Mouse (Mus musculus): ENCODE data around the gene Med16.
A peak's percentile ranks its signal among the peaks of the same experiment; 100 is the strongest.

The Med16 gene

DNA sequence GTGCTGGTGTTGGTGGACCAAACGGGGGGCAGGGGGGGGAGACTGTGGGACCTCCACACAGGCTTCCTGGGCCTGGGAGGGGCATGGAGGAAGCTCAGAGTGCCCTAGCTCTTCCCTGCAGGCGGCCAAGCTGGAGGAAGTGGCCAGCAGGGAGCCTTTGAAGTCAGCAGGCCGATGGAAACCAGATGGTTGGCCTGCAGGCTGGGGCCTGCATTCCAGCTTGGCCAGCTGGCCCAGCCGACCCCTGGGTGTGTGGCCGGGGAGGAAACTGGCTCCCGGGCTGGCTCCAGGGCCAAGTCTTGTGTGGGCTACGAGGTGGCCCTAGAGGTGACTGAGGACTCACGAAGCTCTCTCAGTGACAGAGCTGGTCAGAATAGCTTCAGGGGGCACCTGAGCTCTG, 24.0 kb upstream of the Med16 start:
- peak; percentile 84 for DNase-seq

GRCm38 (mm10) chr10:79931797-79932196, 23.1 kb upstream of the Med16 start:
- DNase-seq: no peak

GRCm38 (mm10) chr10:79930826-79931186, 22.1 kb upstream of the Med16 start:
- no peak for DNase-seq

DNA sequence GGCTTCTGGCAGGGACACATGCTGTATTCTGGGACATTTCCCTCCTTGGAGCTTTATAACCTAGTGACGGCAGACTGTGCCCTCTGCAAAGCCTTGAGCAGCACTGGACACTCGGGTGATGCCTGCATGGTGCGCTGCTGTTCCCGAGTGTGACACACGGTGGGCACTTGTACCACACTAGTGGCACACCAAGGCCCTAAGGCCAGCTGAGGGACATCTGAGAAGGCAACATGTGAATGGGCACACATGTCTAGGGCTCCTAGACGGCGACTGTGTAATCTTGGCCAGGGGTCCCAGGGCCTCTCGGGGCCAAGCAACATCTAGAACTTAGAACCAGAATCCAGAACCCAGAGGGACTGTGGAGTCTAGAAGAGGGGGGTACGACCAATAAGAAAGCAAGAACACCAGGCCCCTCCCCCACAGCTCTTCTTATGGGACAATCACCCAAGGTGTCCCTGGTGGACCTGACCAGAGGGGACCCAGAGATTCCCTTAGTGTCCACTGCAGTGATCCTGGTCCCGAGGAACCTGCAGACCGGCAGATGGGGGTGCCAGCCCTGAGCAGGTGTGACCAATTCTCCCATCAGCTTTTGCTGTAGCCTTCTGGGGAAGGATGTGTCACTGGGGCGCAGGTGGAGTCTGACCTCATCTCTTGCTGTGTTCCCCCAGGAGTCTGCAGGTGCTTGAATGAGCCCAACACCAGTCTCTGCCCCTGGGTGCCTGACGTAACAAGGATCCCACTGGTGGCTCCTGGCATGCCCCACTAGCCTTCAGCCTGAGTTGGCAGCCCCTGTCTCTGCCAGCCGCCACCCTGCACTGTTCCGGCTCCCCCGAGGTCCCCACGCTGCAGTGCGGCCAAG, 21.5 kb upstream of the Med16 start:
- no peak for DNase-seq

DNA sequence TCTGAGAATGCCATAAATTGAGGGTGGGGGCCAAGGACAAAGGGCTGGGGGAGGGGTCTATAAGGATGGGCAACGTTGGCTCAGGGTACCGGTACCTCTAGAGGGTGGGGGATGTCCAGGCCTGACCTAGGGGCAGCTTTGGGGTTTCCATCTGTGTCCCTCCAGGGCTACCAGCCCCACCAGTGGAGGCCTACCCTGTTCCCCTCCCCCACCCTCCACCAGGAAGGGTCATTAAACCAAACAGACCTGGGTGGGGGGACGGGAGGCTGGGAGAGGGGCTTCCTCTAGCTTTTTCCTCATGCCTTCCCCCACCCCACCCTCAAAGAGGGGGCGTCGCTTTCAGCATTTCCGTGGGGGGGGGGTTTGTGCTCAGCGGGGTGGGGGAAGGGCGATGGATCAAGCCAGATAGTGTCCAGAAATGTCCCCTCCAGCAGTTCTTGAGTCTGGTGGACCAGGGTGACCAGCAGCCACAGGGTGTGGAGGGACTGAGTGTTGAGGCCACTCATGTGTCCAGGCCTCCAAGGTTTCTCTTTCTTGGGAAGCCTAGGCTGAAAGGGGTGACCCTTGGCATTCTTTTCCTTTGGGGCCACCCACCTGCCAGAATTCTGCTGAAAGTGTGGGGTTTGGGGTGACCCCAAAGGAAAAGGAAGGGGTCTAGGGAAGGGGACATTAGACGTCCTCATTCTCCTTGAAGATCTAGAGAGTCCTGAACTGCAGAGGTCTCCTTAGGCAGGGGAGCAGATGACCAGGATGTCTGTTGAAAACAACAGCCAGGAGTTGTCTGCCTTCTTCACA, 20.4 kb upstream of the Med16 start:
- DNase-seq: no peak

DNA sequence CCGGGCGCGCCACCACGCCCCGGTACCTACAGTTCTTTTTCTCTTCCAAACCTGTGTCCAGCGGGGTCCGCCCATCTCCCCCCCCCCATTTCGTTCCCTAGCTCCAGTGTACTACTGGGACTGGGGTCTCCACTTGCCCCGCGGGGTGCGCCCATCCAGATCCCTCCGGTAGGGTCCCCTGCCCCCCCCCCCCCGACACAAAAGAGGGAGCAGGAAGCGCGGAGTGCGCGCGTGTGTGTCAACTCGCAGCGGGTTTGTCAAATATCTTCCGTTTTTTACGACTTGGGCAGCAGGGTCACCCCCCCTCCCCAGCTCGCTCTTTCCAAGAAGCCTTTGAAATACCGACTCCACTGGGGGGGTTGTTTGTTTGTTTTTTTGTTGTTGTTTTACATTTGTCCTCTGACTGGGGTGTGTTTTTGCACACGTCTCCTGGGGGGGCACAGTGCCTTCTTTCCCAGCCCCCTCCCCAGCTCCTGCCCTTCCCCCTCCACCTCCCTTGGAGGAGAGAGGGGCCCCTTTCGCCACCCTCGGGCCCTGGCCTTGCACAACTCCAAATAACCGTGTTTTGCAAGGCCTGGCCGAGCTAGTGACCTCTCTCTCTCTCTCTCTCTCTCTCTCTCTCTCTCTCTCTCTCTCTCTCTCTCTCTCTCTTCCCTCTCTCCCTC, 19.4 kb upstream of the Med16 start:
- peak; percentile 68 for DNase-seq

DNA sequence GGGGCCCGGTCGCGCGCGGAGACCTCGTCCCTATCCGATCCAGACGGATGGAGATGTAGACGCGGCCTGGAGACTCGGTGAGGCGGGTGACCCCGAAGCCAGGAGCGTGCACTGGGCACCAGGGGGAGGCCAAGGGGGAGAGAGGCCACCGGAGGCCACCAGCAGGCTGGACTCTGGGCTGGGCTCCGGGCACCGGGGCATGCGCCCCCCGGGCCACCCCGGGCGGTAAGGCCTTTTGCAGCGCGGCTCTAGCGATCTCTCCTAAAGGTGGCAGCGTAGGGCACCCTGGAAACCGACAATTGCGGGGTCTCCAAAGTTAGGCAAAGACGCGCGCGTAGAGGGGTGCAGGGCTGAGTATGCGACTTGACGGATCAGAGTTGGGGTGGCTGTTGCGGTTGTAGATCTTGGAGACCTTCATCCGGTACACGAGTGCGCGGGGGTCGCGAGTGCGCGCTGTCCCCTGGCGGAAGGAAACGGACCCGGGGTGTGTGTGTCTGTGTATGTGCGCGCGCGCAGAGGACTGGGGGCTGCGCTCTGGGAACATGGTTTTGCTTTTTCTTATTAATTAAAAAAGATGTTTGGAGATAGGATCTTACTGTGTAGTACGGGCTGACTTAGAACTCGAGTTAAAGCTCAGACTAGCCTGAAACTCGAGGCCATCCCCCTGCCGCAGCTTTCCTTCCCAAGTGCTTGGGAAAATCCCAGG, 18.8 kb upstream of the Med16 start:
- DNase-seq: peak; percentile 79

DNA sequence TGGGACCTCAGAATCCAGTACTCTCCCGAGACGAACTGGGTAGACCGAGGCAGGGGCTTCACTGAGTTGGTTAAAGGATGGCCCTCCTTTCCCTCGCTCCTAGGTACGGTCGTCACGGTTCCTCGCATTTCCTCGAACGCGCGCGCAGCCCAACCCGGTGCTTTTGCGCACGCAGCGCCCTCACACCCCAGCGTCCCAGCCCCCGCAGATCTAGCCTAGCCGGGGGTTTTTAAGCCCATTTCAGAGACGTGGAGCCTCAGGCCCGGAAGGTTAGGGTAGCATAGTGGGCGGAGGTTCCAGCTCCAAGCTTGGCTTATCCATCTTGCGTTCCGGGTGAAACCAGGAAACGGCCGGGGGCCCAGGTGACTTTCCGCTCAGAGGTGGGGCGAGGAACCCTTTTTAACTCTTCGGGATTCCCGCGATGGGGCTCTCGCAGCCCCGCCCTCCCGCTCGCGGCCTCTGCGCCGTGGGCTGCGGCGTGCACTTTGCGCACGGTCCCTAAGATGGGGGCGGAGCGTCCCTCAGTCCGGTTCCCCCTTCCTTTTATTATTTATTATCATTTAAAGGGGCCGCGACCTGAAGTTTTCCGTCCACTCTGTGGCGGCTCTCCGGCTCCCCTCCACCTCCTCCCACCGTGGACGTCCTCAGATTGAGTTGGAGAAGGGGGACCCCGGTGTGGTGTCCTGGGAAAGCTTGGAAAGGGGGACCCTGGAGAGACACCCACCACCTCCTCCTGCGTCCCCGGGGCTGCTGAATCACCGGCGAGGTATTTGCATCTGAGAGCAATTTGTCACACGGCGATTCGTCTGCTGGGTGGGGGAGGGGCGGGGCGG, 18.0 kb upstream of the Med16 start, which contains the start of gene Arid3a:
TSS of gene Arid3a (plus strand) at position 553 of the 833 bp plus-strand sequence.
- DNase-seq: peak; percentile 94

GRCm38 (mm10) chr10:79925785-79926490, 17.2 kb upstream of the Med16 start:
- DNase-seq: no peak

DNA sequence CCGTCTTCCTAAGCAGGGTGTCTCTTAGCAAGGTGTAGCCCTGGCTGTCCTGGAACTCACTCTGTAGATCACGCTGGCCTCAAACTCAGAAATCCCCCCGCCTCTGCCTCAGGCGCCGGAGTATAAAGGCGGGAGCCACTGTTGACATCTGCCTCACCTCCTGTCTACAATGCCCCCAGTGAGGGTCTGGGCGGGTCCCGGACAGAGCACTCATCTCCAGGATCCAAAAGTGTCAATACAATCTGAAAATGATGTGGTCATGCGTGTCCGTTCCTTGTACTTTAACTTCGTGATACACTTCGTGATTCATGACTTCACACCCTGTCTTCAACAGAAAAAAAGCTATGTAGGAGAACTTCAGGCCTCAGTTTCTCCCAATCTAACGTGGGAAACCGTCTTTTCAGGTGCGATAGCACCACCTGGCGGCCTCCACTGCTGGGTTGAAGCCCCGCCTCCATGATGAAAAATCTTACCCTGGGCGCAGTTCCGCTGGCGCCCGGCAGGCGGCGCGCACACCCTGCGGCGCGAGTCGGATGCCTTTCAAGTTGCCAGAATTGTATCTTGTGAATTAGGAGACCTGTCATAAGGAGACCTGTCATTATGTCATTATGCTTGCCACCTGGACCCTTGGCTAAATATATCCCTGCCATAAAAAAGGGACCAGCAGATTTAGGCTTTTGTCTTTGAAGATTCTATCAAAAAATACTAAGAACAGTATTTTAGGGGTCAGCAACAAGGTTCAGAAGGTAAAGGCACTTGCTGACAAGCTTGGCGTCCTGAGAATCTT, 16.5 kb upstream of the Med16 start:
- peak; percentile 94 for DNase-seq

GRCm38 (mm10) chr10:79921572-79921971, 12.8 kb upstream of the Med16 start:
- DNase-seq: no peak

DNA sequence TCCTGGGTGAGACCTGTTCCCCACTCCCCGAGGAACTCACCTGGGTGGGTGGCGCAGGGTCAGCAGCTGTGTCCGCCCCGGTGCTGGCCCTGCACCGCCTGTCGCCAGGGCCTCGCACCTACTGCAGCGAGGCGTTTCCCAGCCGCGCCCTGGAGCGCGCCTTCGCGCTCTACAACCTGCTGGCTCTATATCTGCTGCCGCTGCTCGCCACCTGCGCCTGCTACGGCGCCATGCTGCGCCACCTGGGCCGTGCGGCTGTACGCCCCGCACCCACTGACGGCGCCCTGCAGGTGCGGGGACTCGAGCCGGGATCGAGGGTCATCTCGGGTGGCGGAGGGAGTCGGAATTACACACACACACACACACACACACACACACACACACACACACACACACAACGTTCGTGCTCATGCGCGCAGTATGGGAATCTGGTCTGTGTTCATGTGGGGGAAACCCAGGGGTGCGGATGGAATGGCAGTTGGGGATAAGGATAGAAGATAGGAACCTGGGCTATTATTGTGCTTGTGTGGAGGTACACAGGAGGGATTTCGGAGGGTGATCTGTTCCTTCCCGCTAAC, 12.3 kb upstream of the Med16 start, which contains the start of gene R3hdm4:
TSS of gene R3hdm4 (minus strand) at position 251 of the 578 bp plus-strand sequence.
- no peak for DNase-seq

GRCm38 (mm10) chr10:79920056-79920890, 11.6 kb upstream of the Med16 start:
- DNase-seq: no peak

DNA sequence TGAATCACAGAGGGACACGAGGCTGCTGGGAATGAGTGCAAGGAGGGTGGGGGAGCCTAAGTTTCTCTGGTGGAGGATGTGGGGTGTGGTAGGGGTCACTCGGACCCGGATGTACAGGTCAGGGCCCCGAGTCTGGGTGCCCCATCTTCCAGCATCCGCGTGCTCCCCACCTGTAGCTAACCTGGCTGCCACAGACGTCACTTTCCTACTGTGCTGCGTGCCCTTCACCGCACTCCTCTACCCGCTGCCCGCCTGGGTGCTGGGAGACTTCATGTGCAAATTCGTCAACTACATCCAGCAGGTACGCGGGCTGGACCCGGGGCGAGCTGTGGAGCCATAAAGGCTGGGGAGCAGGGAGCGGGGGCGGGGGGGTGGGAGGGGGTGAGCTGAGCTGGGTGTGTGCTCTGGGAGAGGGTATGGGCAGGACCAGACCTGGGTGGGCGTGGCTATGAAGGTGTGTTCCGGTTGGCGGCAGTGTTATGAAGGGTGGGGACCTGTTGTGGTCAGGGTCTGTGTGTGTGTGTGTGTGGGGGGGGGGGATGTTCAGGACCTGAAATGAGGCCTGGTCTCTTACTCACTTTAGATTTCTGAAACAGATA, 10.6 kb upstream of the Med16 start:
- DNase-seq: no peak

- no peak for DNase-seq
These were observed 9.7 kb upstream of the Med16 start for GRCm38 (mm10) chr10:79918231-79919078.

- no peak for DNase-seq
These were observed 8.9 kb upstream of the Med16 start for GRCm38 (mm10) chr10:79917532-79918100.
